Mouse (Mus musculus): Measurements from ENCODE around the gene Nsdhl. TPM values are rescaled to one million over a fixed set of nuclear protein-coding genes. Genes with fewer than 3 reads are reported as not detected.

Gene Nsdhl
- 20.4 and 26.2 TPM in 2 replicates for polyA plus RNA-seq (2012; rRNA removed)

- WGBS = 13% methylated on average over 41 of the region's 41 CpGs
- DNase-seq (ENCODE audit: low read depth, low spot score) = peak; percentile 61
These were observed at the start of gene Nsdhl, which contains the start of gene Cetn2 for GRCm38 (mm10) chrX:72917884-72918681. Gene Nsdhl (plus strand): TSS chrX:72918557. Gene Cetn2 (minus strand): TSS chrX:72918411.

- no peak for DNase-seq (ENCODE audit: low read depth, low spot score)
- WGBS = 76% methylated on average over 5 of the region's 5 CpGs
These were observed 22.8 kb upstream of the Nsdhl start for GRCm38 (mm10) chrX:72895388-72896054.

- 72% methylated on average over 1 of the region's 1 CpGs for WGBS
- DNase-seq (ENCODE audit: low read depth, low spot score) = no peak
These were observed 22.3 kb upstream of the Nsdhl start for GRCm38 (mm10) chrX:72896055-72896437.

- 33% methylated on average over 1 of the region's 1 CpGs for WGBS
- no peak for DNase-seq (ENCODE audit: low read depth, low spot score)
These were observed 15.8 kb upstream of the Nsdhl start for GRCm38 (mm10) chrX:72902530-72902929.

- no peak for DNase-seq (ENCODE audit: low read depth, low spot score)
- 46% methylated on average over 6 of the region's 6 CpGs for WGBS
These were observed 10.5 kb upstream of the Nsdhl start for GRCm38 (mm10) chrX:72907619-72908403.

GRCm38 (mm10) chrX:72908404-72908741, 10.0 kb upstream of the Nsdhl start:
- DNase-seq (ENCODE audit: low read depth, low spot score) = no peak
- 6% methylated on average over 2 of the region's 2 CpGs for WGBS

GRCm38 (mm10) chrX:72911611-72912010, 6.7 kb upstream of the Nsdhl start:
- DNase-seq (ENCODE audit: low read depth, low spot score) = no peak
- 69% methylated on average over 1 of the region's 1 CpGs for WGBS

GRCm38 (mm10) chrX:72918682-72919059, 314 bp downstream of the Nsdhl start:
- 6% methylated on average over 6 of the region's 6 CpGs for WGBS
- no peak for DNase-seq (ENCODE audit: low read depth, low spot score)

GRCm38 (mm10) chrX:72921391-72921790, 3.0 kb downstream of the Nsdhl start:
- 76% methylated on average over 2 of the region's 2 CpGs for WGBS
- DNase-seq (ENCODE audit: low read depth, low spot score) = no peak

GRCm38 (mm10) chrX:72953464-72953863, 35.1 kb downstream of the Nsdhl start:
- DNase-seq (ENCODE audit: low read depth, low spot score) = no peak
- whole genome bisulfite sequencing = 80% methylated on average over 4 of the region's 4 CpGs

GRCm38 (mm10) chrX:72956486-72956885, 38.1 kb downstream of the Nsdhl start:
- no peak for DNase-seq (ENCODE audit: low read depth, low spot score)
- WGBS = 89% methylated on average over 4 of the region's 4 CpGs

GRCm38 (mm10) chrX:72960431-72960830, 42.1 kb downstream of the Nsdhl start:
- 91% methylated on average over 4 of the region's 4 CpGs for WGBS
- DNase-seq (ENCODE audit: low read depth, low spot score) = no peak

- no peak for DNase-seq (ENCODE audit: low read depth, low spot score)
- 71% methylated on average over 3 of the region's 3 CpGs for WGBS
These were observed 43.2 kb downstream of the Nsdhl start for GRCm38 (mm10) chrX:72961511-72961910.

- 87% methylated on average over 3 of the region's 3 CpGs for WGBS
- DNase-seq (ENCODE audit: low read depth, low spot score) = no peak
These were observed 44.4 kb downstream of the Nsdhl start for GRCm38 (mm10) chrX:72962743-72963142.

- no peak for DNase-seq (ENCODE audit: low read depth, low spot score)
- 75% methylated on average over 6 of the region's 6 CpGs for WGBS
These were observed 64.5 kb downstream of the Nsdhl start for GRCm38 (mm10) chrX:72982831-72983230.

GRCm38 (mm10) chrX:72985607-72986006, 67.2 kb downstream of the Nsdhl start:
- 72% methylated on average over 2 of the region's 2 CpGs for WGBS
- no peak for DNase-seq (ENCODE audit: low read depth, low spot score)

GRCm38 (mm10) chrX:72986841-72987519, 68.6 kb downstream of the Nsdhl start, which contains the start of gene Zfp185:
Gene Zfp185 (plus strand): TSS chrX:72987339.
- DNase-seq (ENCODE audit: low read depth, low spot score) = no peak
- WGBS = 26% methylated on average over 33 of the region's 45 CpGs

GRCm38 (mm10) chrX:72987520-72987905, 69.2 kb downstream of the Nsdhl start:
- 18% methylated on average over 14 of the region's 14 CpGs for WGBS
- no peak for DNase-seq (ENCODE audit: low read depth, low spot score)

- DNase-seq (ENCODE audit: low read depth, low spot score) = no peak
These were observed 70.1 kb downstream of the Nsdhl start for GRCm38 (mm10) chrX:72988431-72988830.

GRCm38 (mm10) chrX:72990581-72990980, 72.2 kb downstream of the Nsdhl start:
- WGBS = 70% methylated on average over 3 of the region's 3 CpGs
- DNase-seq (ENCODE audit: low read depth, low spot score) = no peak

More at GRCm38 (mm10) chrX:72988431-72988830, 70.1 kb downstream of the Nsdhl start:
- 90% methylated on average over 3 of the region's 3 CpGs for WGBS
